Mouse (Mus musculus): ENCODE measurements around the gene Angptl6. TPM values are rescaled to one million over a fixed set of nuclear protein-coding genes. Genes with fewer than 3 reads are reported as not detected.

Gene Angptl6
- polyA plus RNA-seq, 2 experiments, result 3.1 to 4.3 TPM

DNA sequence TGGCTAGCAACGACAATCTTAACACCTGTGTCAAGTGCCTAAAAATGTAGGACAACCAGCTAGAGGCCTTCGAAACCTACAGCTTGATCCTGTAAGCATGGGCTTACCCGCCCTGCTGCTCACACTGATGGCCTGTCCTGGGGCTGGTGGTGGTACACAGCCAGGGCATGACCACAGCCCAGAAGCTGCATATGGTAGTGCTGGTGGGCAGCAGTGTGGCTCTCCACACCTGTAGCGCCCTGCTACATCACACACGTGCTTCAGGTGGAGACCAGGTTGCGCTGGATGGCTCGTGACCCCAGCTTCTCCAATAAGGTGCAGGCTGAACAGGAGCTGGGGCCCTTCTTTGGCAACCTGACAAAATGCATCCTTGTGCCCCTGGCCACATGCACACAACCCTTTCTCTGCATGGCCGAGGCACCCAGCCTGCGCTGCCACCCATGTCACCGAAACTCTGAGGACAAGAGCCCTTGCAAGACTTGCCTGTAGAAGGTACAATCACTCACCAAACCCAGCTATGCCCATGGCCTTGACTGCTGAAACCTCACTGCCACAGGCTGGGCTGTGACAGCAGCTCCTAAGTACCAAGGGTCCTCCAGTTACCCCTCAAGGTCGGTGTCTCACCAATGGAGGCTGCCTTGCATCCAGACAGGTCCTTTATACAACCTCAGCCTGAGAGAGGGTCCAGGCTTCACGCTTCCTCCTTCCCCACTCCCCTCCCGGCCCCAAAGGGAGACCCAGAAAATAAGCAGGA is 14.2 kb upstream of the Angptl6 start:
- H3K27me3 ChIP-seq (ENCODE audit: control insufficient read depth, insufficient read depth, low read length), result no peaks in the 10 kb centered on the region
- H3K27ac ChIP-seq (replicated peaks; ENCODE audit: low read depth, low read length), result no peak overlapping the region
- no peak overlapping the region for H3K9ac ChIP-seq (ENCODE audit: low read depth, low read length, severe bottlenecking)
- no peak overlapping the region for H3K4me3 ChIP-seq (replicated peaks; ENCODE audit: low read length)
- TF ChIP-seq POLR2A (IDR thresholded peaks at IDR 0.05; ENCODE audit: borderline replicate concordance, extremely low read depth, insufficient read depth, insufficient read length), result no peak
- H3K4me2 ChIP-seq (replicated peaks; ENCODE audit: low read depth, low read length, severe bottlenecking), result no peak overlapping the region
- H3K36me3 ChIP-seq (ENCODE audit: control insufficient read depth, insufficient read depth, low read length), result peaks cover 82% of the 10 kb centered on the region
- DNase-seq (ENCODE audit: low spot score) (no peak), ATAC-seq (ENCODE audit: low FRiP score, low read depth) (no peak)
- no peaks in the 10 kb centered on the region for H3K9me3 ChIP-seq (ENCODE audit: control insufficient read depth, low read length)
- 85% methylated on average over 13 of the region's 13 CpGs for WGBS
- peaks cover 3% of the 10 kb centered on the region; the same call in 1 of the 2 replicates for H3K4me1 ChIP-seq (ENCODE audit: control insufficient read depth, insufficient read depth, low read length)

DNA sequence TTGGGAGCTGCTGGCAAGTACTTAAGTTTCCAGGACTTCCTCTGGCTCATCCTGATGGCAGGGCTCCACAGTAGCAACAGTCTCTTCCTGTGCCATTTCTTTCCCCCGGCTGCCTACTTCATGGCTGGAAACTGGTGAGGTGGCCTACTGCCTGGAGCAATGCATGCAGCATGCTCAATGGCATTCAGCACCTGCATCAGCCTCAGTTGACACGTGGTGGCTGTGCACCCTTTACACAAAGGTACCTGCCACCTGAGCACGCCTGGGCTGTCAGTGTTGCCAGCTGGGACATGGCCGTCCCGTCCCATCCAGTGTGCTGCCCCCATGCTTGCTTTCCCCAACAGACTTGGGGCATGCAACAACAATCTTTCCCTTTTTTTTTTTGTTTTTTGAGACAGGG is 13.5 kb upstream of the Angptl6 start:
- WGBS, result 57% methylated on average over 5 of the region's 5 CpGs
- Histone ChIP-seq H3K9ac (ENCODE audit: low read depth, low read length, severe bottlenecking) (no peak overlapping the region), H3K27ac (replicated peaks; ENCODE audit: low read depth, low read length) (no peak overlapping the region), H3K36me3 (ENCODE audit: control insufficient read depth, insufficient read depth, low read length) (peaks cover 82% of the 10 kb centered on the region), H3K9me3 (ENCODE audit: control insufficient read depth, low read length) (no peaks in the 10 kb centered on the region), H3K4me1 (ENCODE audit: control insufficient read depth, insufficient read depth, low read length) (peaks cover 3% of the 10 kb centered on the region; the same call in 1 of the 2 replicates), H3K4me3 (replicated peaks; ENCODE audit: low read length) (no peak overlapping the region), H3K4me2 (replicated peaks; ENCODE audit: low read depth, low read length, severe bottlenecking) (no peak overlapping the region), H3K27me3 (ENCODE audit: control insufficient read depth, insufficient read depth, low read length) (no peaks in the 10 kb centered on the region)
- no peak for ATAC-seq (ENCODE audit: low FRiP score, low read depth)
- no peak for DNase-seq (ENCODE audit: low spot score)
- TF ChIP-seq POLR2A (IDR thresholded peaks at IDR 0.05; ENCODE audit: borderline replicate concordance, extremely low read depth, insufficient read depth, insufficient read length), result no peak

DNA sequence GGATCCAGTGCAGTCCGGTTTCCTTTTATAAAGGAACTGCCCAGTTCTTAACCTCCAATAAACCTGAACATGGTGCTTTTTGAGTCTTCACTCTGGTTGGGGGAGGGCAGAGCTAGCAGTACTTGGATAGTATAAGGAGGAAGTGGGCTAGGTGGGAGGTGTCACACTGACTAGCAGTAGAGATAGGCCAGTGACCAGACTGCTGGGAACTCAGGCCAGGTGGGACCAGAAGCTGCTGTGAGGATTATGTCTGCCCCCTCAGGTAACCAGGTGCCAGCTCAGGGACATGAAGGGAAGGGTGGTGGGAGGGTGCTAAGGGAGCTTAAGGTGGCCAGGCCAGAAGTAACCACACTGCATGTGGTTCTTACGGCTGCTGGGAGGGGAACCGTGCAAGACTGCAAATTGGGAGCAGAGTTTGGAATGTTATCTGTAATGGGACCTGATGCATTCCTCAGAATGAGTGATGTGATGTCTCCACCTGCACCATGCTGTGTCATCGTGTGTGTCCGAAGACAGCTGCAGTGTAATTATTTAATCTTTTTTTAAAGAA is 12.7 kb upstream of the Angptl6 start:
- no peak overlapping the region for H3K9ac ChIP-seq (ENCODE audit: low read depth, low read length, severe bottlenecking)
- TF ChIP-seq POLR2A (IDR thresholded peaks at IDR 0.05; ENCODE audit: borderline replicate concordance, extremely low read depth, insufficient read depth, insufficient read length), result no peak
- H3K27me3 ChIP-seq (ENCODE audit: control insufficient read depth, insufficient read depth, low read length), result no peaks in the 10 kb centered on the region
- no peak overlapping the region for H3K4me3 ChIP-seq (replicated peaks; ENCODE audit: low read length)
- ATAC-seq (ENCODE audit: low FRiP score, low read depth), result no peak
- DNase-seq (ENCODE audit: low spot score), result no peak
- no peaks in the 10 kb centered on the region for H3K4me1 ChIP-seq (ENCODE audit: control insufficient read depth, insufficient read depth, low read length)
- H3K4me2 ChIP-seq (replicated peaks; ENCODE audit: low read depth, low read length, severe bottlenecking), result no peak overlapping the region
- H3K27ac ChIP-seq (replicated peaks; ENCODE audit: low read depth, low read length), result no peak overlapping the region
- H3K36me3 ChIP-seq (ENCODE audit: control insufficient read depth, insufficient read depth, low read length), result peaks cover 79% of the 10 kb centered on the region
- H3K9me3 ChIP-seq (ENCODE audit: control insufficient read depth, low read length), result no peaks in the 10 kb centered on the region
- WGBS, result 67% methylated on average over 5 of the region's 5 CpGs

DNA sequence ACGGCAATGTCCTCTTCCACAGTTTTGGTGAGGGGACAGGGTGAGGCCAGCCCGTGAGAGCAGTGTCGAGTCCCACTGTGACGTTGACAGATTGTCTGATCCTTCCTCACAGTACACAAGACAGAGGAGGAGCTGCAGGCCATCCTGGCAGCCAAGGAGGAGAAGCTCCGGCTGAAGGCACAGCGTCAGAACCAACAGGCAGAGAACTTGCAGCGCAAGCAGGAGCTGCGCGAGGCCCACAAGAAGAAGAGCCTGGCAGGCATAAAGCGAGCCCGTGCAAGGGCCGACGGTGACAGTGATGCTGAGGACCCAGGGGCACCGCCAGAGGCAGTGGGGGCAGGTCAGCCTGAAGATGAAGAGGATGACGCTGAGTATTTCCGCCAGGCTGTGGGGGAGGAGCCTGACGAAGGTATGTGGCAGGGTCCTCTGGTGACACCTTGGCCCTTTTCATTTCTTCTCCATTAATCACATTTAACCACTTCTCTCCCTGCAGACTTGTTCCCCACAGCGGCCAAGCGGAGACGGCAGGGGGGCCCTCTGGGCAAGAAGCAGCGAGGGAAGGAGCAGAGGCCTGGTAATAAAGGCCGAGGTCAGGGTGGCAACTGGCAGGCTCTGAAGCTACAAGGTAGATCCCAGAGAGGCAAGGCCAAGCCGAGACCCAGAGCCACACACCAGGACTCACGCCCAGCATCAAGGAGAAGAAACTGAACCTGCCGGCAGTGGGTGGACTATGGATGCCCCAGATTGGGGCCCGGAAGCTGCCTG is 12.0 kb upstream of the Angptl6 start:
- TF ChIP-seq POLR2A (IDR thresholded peaks at IDR 0.05; ENCODE audit: borderline replicate concordance, extremely low read depth, insufficient read depth, insufficient read length), result no peak
- Histone ChIP-seq H3K27ac (replicated peaks; ENCODE audit: low read depth, low read length) (no peak overlapping the region), H3K9ac (ENCODE audit: low read depth, low read length, severe bottlenecking) (no peak overlapping the region), H3K27me3 (ENCODE audit: control insufficient read depth, insufficient read depth, low read length) (no peaks in the 10 kb centered on the region), H3K9me3 (ENCODE audit: control insufficient read depth, low read length) (no peaks in the 10 kb centered on the region), H3K4me3 (replicated peaks; ENCODE audit: low read length) (no peak overlapping the region), H3K4me1 (ENCODE audit: control insufficient read depth, insufficient read depth, low read length) (no peaks in the 10 kb centered on the region), H3K4me2 (replicated peaks; ENCODE audit: low read depth, low read length, severe bottlenecking) (no peak overlapping the region), H3K36me3 (ENCODE audit: control insufficient read depth, insufficient read depth, low read length) (peaks cover 73% of the 10 kb centered on the region)
- DNase-seq (ENCODE audit: low spot score), result no peak
- 79% methylated on average over 26 of the region's 26 CpGs for WGBS
- no peak for ATAC-seq (ENCODE audit: low FRiP score, low read depth)

DNA sequence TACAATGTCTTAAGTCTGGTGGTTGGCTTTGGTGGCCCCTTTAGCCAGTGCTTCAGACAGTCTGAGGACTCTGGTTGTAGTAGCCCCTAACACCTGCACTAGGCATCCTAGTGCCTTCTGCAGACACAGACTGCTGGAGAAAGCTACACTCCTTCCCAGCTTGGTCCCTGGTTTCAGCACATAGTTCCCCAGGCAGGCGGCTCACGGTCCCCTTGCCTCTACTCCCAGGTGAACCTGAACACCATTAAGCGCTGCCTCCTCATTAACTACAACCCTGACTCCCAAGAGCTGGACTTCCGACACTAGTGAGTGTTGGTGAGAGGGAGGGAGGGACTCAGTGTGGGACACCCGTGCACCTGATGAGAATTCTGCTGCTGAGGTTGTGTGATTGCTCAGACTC is 10.9 kb upstream of the Angptl6 start:
- Histone ChIP-seq H3K9me3 (ENCODE audit: control insufficient read depth, low read length) (no peaks in the 10 kb centered on the region), H3K4me1 (ENCODE audit: control insufficient read depth, insufficient read depth, low read length) (no peaks in the 10 kb centered on the region), H3K27me3 (ENCODE audit: control insufficient read depth, insufficient read depth, low read length) (no peaks in the 10 kb centered on the region), H3K27ac (replicated peaks; ENCODE audit: low read depth, low read length) (no peak overlapping the region), H3K9ac (ENCODE audit: low read depth, low read length, severe bottlenecking) (no peak overlapping the region), H3K4me2 (replicated peaks; ENCODE audit: low read depth, low read length, severe bottlenecking) (no peak overlapping the region), H3K4me3 (replicated peaks; ENCODE audit: low read length) (no peak overlapping the region), H3K36me3 (ENCODE audit: control insufficient read depth, insufficient read depth, low read length) (peaks cover 62% of the 10 kb centered on the region)
- 99% methylated on average over 5 of the region's 5 CpGs for WGBS
- no peak for TF ChIP-seq POLR2A (IDR thresholded peaks at IDR 0.05; ENCODE audit: borderline replicate concordance, extremely low read depth, insufficient read depth, insufficient read length)
- ATAC-seq (ENCODE audit: low FRiP score, low read depth) (no peak), DNase-seq (ENCODE audit: low spot score) (no peak)
